Mouse (Mus musculus) retina, embryonic 14.5 days (tissue): ENCODE data around the gene Dennd5b.

Experiments
- DNase-seq: peaks from one replicate; pipeline ENCODE4 v3.0.0-alpha.2; 2015; ENCODE audit warnings: low spot score

Gene Dennd5b

DNA sequence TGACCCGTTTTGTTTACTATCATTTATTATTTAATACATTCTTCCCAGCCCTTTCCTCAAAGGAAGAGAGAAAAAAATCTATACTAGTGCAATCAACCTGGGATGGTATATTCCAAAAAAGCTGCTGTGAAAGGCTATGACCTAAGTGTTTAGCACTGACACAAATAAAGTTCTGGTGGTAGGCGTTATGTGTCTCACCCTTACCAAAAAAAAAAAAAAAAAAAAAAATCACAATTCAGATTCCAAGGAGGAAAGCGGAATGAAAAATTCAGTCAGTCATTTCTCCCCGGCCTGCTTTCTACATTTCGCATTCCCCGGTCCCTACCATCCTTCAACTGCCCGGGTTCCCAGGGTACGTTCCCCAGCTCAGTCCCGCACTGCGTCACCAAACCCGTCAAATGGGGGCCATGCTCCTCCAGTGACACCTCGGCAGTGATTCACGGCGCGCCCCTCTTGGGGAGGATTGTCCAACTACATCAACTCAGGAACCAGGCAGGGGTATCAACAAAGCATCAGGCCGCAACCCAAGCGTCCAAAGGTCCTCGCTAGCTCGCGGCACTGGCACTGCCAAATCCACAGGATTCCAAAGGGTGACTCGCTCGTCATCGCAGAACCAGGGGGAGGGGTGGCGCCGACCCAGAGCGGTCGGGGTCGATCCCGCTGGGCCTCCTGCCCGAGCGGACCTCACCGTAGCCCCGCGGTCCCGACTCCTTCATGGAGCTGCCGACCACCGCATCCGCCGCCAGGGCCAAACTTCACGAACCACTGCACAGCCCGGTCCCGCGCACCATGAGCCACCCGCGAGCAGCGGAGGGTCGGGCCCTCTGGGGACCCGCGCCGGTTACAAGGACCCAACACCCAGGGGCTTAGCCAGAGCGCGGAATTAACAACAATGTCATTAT is 1.1 kb downstream of the Dennd5b start:
- peak; percentile 76 for DNase-seq

- no peak for DNase-seq
These were observed 2.5 kb downstream of the Dennd5b start for GRCm38 (mm10) chr6:149098993-149099392.

DNA sequence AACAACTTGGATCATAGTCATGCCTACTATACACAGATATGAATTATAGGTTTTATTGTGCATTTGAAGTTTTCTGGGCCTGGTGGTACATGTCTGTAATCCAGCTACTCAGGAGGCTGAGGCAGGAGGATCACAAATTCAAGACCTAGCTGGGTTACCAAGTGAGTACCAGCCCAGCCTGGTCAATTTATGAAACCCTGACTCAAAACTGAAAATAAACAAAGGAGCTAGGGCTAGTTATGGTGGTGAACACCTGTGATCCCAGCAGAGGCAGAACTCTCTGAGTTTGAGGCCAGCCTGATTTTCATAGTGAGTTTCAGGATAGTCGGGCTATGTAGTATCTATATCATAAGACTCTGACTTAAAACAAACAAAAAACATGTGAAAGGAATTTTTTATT is 4.2 kb downstream of the Dennd5b start:
- DNase-seq: no peak

DNA sequence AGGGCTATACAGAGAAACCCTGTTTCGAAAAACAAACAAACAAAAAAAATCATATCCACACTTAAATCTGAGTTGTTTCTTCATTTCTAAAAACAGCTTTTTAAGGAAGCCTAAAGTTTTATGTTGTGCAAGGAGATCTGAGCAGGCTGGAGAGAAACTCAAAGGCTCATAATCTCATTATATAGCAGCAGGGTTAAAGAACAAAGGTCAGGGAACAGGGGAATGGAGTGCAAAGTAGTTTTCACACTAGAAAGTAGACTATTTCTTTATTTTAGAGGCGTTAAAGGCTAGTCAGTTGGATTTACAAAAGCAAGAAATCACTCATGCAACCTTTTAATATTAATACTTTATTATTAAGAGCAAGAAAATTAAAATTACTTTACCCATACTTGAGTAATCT is 5.2 kb downstream of the Dennd5b start:
- DNase-seq: no peak

- no peak for DNase-seq
These were observed 6.1 kb downstream of the Dennd5b start for GRCm38 (mm10) chr6:149095389-149095788.

GRCm38 (mm10) chr6:149094555-149094954 is 6.9 kb downstream of the Dennd5b start:
- no peak for DNase-seq

GRCm38 (mm10) chr6:149093465-149093864 is 8.0 kb downstream of the Dennd5b start:
- no peak for DNase-seq

- DNase-seq: no peak
These were observed 9.1 kb downstream of the Dennd5b start for GRCm38 (mm10) chr6:149092406-149092805.

- DNase-seq: no peak
These were observed 24.2 kb downstream of the Dennd5b start for GRCm38 (mm10) chr6:149077136-149077808.

- DNase-seq: no peak
These were observed 27.6 kb downstream of the Dennd5b start for GRCm38 (mm10) chr6:149073854-149074253.

GRCm38 (mm10) chr6:149072873-149073272 is 28.6 kb downstream of the Dennd5b start:
- DNase-seq: no peak

- DNase-seq: no peak
These were observed 30.8 kb downstream of the Dennd5b start for GRCm38 (mm10) chr6:149070592-149071124.

DNA sequence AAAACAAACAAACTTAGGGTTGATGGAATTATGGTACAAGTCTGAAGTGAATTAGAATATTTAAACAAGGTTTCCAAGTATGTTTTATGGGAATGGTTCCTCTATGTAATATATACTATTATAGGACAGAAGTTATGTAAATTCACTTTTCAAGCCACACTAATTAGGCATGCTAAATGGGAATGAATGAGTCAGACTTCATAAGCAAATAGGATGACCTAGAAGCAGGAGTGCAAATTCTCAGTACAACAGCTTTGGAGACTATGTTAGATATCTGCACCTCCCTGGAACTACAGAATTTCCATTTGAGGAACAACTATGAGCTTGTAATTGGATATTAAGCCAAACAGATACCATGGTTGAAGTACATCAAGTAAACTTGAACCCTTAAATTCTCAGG is 38.1 kb downstream of the Dennd5b start:
- no peak for DNase-seq

- no peak for DNase-seq
These were observed 40.7 kb downstream of the Dennd5b start for GRCm38 (mm10) chr6:149060670-149061387.

- peak; percentile 16 for DNase-seq
These were observed 43.5 kb downstream of the Dennd5b start for GRCm38 (mm10) chr6:149057947-149058391.

DNA sequence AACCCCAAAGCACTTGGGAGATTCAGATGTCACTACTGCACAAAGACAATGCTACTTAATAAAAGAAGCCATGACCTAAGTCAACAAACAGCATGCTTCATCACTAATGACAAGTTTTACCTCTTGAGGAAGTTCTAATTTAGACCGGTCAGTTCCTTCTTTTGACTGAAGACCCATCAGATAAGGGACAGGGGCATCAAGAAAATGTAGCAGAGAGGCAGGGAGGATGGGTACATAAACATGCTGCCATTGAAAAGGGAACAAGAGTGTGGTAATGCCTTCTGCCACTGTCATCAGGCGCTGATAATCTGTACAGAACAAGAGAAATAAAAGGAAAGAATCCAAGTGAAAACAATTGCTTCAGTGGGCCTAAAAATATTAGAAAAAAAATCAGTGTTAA is 46.7 kb downstream of the Dennd5b start:
- DNase-seq: no peak

GRCm38 (mm10) chr6:149050978-149051723 is 50.3 kb downstream of the Dennd5b start:
- DNase-seq: no peak

DNA sequence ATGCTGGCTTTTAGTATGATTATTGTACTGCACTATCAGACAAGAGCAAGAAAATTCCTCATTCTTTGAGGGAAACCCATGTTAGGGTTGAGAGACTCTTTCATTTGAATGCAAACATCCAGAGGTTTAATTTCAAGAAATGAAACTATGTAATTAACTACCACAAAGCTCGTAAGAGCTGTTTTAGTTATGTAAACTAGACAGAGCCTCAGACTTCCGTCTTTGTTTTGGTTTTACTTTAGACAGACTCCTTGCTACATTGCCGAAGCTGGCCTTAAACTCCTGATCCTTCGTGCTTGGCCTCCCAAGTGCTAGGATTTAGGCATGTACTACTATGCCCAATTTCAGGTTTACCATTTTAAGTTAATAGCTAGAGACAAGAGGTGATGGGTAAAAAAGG is 61.4 kb downstream of the Dennd5b start:
- DNase-seq: no peak

DNA sequence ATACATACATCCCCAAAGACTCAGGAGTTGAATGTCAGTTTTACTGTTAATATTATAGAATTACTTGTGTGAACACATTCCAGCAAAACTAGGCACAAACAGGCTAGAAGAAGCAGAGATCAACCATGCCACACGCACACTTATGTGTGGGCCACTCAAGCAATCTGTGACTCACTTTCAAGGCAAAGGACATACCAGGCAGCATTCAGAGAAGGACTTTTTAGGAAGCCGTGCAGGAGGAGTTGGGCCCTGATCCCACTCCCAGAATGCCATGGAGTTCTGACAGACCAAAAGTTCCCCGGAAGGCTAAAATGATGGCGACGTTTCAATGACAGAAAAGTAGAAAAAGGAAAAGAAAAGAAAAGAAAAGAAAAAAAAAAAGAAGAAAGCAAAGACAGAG is 69.3 kb downstream of the Dennd5b start:
- DNase-seq: no peak

DNA sequence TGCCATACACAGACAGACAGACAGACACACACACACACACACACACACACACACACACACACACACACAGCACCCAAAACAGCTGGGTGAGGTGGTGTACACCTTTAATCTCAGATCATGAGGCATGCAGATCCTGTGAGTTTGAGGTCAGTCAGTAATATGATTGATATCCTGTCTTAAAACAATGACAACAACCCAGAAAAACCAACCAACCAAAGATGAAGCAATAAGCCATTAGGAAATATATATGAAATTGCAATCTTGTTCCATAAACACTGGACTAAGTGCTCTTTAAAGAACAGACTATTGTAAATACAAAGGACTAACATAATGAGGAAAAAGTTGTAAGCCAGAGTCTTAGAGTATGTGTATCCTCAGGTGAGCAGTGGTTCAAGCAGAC is 70.1 kb downstream of the Dennd5b start:
- DNase-seq: no peak

DNA sequence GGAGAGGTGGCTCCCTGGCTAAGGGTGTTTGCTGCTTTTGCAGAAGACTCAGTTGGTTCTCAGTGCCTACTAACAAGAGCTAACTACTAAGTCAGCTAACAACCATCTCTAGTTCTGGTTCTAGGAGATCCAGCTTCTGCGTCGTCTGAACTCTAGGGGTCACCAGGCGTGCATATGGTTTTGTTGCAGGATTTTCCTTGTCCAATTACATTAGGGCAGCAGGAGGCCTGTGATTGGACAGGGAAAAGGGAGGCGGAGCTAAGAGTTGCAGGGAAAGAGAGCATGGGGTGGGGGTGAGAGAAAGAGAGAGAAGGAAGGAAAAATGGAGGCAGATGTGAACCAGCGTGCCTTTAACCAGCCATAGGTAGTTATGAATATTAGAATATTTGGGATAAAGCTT is 83.0 kb downstream of the Dennd5b start:
- DNase-seq: no peak
